Mouse (Mus musculus) neural tube, embryonic 12.5 days (tissue): ENCODE data around the gene S1pr2. TPM values are rescaled to one million over a fixed set of nuclear protein-coding genes. Genes with fewer than 3 reads are reported as not detected.
"Not testable (repeated sequence)": the region's sequence is repeated elsewhere in the genome, so short reads cannot be mapped to it uniquely, and the experiment has no call there.

Experiments used
- ATAC-seq: fragments of 200-750 bp; cut with Nextera tagmentation; 2 replicates; pipeline ENCODE4 v1.8.0; 2017; ENCODE audit warnings: low read depth, mild to moderate bottlenecking, moderate TSS enrichment, moderate library complexity; ENCODE audit not compliant: low FRiP score
- H3K27ac ChIP-seq: fragments of 300-500 bp; sonication (generic); 2 replicates; pipeline ENCODE4 v1.5.1; 2016
- H3K27me3 ChIP-seq: fragments of 300-500 bp; sonication (generic); replicated peaks from 2 replicates; pipeline ENCODE4 v1.6.1; 2016; ENCODE audit warnings: mild to moderate bottlenecking
- H3K36me3 ChIP-seq: fragments of 300-500 bp; sonication (generic); 2 replicates; pipeline ENCODE4 v1.6.1; 2016; ENCODE audit warnings: mild to moderate bottlenecking
- H3K4me1 ChIP-seq: fragments of 300-500 bp; sonication (generic); 2 replicates; pipeline ENCODE4 v1.6.1; 2016
- H3K4me2 ChIP-seq: fragments of 300-500 bp; sonication (generic); replicated peaks from 2 replicates; pipeline ENCODE4 v1.6.1; 2016; ENCODE audit warnings: mild to moderate bottlenecking
- H3K4me3 ChIP-seq: fragments of 300-500 bp; sonication (generic); 2 replicates; pipeline ENCODE4 v1.5.1; 2016
- H3K9ac ChIP-seq: fragments of 300-500 bp; sonication (generic); 2 replicates; pipeline ENCODE4 v1.6.1; 2016; ENCODE audit warnings: mild to moderate bottlenecking
- H3K9me3 ChIP-seq: fragments of 300-500 bp; sonication (generic); 2 replicates; pipeline ENCODE4 v1.6.1; 2016; ENCODE audit warnings: mild to moderate bottlenecking
- WGBS: fragments of 180-500 bp; shearing (Covaris S2); methylation state at CpG from one replicate; pipeline ENCODE4 v1.1.7; 2016; 5-methylcytosine and 5-hydroxymethylcytosine counted together
- polyA plus RNA-seq: library from polyadenylated mRNA; unstranded; fragments of >200 nt; fragmentation: Nextera tagmentation; extraction: Ambion mirVana; gene quantifications from 2 replicates; pipeline ENCODE4 v1.2.1, GENCODE M21; 2016

The S1pr2 gene
- polyA plus RNA-seq, 1 experiment from 2014 or later = 17.7 TPM

- Histone ChIP-seq H3K4me1 (peaks cover 14% of the 10 kb centered on the region; the same call in 1 of the 2 replicates), H3K4me3 (no peak overlapping the region), H3K4me2 (no peak overlapping the region), H3K9me3 (no peaks in the 10 kb centered on the region), H3K27ac (no peak overlapping the region), H3K36me3 (peaks cover 26% of the 10 kb centered on the region), H3K27me3 (peaks cover 43% of the 10 kb centered on the region), H3K9ac (no peak overlapping the region)
- ATAC-seq = no peak
- 66% methylated on average over 5 of the region's 5 CpGs for WGBS
These were observed 35.3 kb upstream of the S1pr2 start for GRCm38 (mm10) chr9:21011846-21012312.

DNA sequence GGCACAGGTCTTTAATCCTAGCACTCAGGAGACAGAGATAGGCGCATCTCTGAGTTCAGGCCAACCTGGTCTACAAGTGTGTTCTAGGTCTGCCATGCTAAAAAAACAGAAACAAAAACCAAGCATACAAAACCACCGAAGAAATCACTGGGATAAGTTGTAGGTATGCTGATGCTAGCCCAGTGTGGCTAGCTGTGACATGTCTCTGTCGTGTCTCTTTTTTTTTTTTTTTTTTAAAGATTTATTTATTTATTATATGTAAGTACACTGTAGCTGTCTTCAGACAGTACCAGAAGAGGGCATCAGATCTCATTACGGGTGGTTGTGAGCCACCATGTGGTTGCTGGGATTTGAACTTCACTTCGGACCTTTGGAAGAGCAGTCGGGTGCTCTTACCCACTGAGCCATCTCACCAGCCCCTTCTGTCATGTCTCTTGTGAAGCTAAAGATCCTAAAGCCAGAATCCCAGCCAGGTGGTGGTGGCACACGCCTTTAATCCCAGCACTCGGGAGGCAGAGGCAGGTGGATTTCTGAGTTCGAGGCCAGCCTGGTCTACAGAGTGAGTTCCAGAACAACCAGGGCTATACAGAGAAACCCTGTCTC, 34.5 kb upstream of the S1pr2 start:
- 0 out of 2 replicates have a peak, but pooled peaks cover 14% of the 10 kb centered on the region for H3K4me1 ChIP-seq
- H3K9me3 ChIP-seq, H3K27ac ChIP-seq, ATAC-seq, H3K9ac ChIP-seq, H3K4me2 ChIP-seq, H3K4me3 ChIP-seq: not testable (repeated sequence)
- H3K27me3 ChIP-seq = peaks cover 34% of the 10 kb centered on the region
- 77% methylated on average over 9 of the region's 9 CpGs for WGBS
- H3K36me3 ChIP-seq = peaks cover 33% of the 10 kb centered on the region

DNA sequence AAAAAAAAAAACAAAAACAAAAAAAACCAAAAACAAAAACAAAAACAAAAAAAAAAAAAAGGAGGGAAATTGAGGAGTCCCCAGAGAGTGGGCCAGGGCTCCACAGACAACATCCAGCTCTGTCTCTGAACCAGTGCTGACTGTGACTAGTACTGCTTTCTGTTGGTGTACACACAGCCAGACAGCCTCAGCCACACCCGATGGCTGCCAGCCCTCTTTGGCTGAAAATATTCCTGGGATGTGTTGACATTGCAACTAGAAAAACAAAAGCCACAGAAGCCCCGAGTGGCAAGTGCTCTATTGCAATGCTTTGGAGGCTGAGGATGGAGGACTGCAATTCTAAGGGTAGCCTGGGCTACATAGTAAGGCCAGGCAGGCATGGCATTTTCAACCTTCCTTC, 33.8 kb upstream of the S1pr2 start:
- WGBS = 65% methylated on average over 2 of the region's 2 CpGs

GRCm38 (mm10) chr9:21008007-21008406, 31.4 kb upstream of the S1pr2 start:
- Histone ChIP-seq H3K9ac (no peak overlapping the region), H3K9me3 (no peaks in the 10 kb centered on the region), H3K4me3 (no peak overlapping the region), H3K27me3 (0 out of 2 replicates have a peak, but pooled peaks cover 9% of the 10 kb centered on the region), H3K4me1 (peaks cover 6% of the 10 kb centered on the region; the same call in 1 of the 2 replicates), H3K27ac (no peak overlapping the region), H3K36me3 (peaks cover 46% of the 10 kb centered on the region), H3K4me2 (no peak overlapping the region)
- ATAC-seq = no peak
- WGBS = 86% methylated on average over 7 of the region's 7 CpGs

More for the DNA sequence above, 33.8 kb upstream of the S1pr2 start:
- no peak overlapping the region for H3K27ac ChIP-seq
- H3K4me1 ChIP-seq = 0 out of 2 replicates have a peak, but pooled peaks cover 7% of the 10 kb centered on the region
- H3K4me2 ChIP-seq = no peak overlapping the region
- no peak for ATAC-seq
- no peak overlapping the region for H3K9ac ChIP-seq
- H3K27me3 ChIP-seq = peaks cover 28% of the 10 kb centered on the region
- no peaks in the 10 kb centered on the region for H3K9me3 ChIP-seq
- H3K4me3 ChIP-seq = no peak overlapping the region
- H3K36me3 ChIP-seq = peaks cover 40% of the 10 kb centered on the region

GRCm38 (mm10) chr9:21007313-21007952, 30.9 kb upstream of the S1pr2 start:
- H3K9me3 ChIP-seq = no peaks in the 10 kb centered on the region
- H3K27ac ChIP-seq = no peak overlapping the region
- no peak overlapping the region for H3K9ac ChIP-seq
- H3K27me3 ChIP-seq = 0 out of 2 replicates have a peak, but pooled peaks cover 4% of the 10 kb centered on the region
- no peak overlapping the region for H3K4me2 ChIP-seq
- 92% methylated on average over 10 of the region's 10 CpGs for WGBS
- H3K4me3 ChIP-seq = no peak overlapping the region
- peaks cover 46% of the 10 kb centered on the region for H3K36me3 ChIP-seq
- ATAC-seq = no peak
- peaks cover 6% of the 10 kb centered on the region; the same call in 1 of the 2 replicates for H3K4me1 ChIP-seq

DNA sequence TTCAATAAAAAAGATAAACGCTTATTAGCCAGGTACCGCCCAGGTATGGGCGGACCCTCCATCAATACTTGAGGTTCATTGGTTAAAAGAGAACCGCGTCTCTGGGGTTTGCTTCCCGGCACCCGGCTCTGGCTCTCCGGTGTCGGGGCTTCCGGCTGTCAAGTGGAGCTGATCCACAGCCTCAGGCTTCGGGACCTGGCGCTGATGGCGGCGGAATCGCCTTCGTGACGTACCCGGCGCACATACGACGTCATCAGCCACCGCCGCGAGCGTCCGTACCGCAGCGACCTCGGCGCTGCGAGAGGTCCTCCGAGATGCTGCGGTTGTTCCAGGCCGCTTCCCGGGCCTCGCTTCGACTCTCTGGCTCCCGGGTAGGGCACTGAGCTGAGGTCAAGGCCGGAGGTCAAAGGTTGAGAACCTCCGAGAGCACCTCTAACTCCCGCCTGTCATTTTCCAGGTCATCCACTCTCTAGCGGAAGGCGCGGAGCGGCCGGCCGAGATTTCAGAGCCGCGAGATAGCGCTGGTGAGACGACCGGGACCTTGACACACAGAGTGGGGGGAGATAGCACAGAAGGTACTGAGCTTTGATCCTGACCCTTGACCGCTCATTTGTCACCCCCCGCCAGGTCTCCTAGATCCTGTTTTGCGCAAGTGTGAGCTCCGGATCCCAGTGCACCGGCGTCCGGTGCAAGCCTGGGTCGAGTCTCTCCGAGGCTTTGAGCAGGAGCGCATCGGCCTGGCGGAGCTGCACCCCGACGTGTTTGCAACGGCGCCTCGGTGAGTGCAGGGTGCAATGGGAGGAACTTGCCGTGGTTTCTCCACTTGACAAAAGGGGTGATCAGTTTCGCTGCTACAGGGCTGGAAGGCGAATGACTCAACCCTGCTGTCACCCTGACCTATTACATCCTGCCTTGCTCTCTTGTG, 26.3 kb upstream of the S1pr2 start, which contains the start of gene Mrpl4:
Gene Mrpl4, plus strand, starts transcription at position 112 of the 925 bp plus-strand sequence.
- under 1% methylated on average over 72 of the region's 72 CpGs for WGBS
- peak within 1 kb of the TSS; percentile 77 for H3K9ac ChIP-seq
- 0 out of 2 replicates have a peak within 1 kb of the TSS, but pooled peaks have one; percentile 37 for H3K27ac ChIP-seq
- peaks cover 29% of the 10 kb centered on the region for H3K36me3 ChIP-seq
- ATAC-seq = peak; percentile 90
- H3K27me3 ChIP-seq = no peaks in the 10 kb centered on the region
- H3K4me2 ChIP-seq = peak within 1 kb of the TSS; percentile 90
- peak within 1 kb of the TSS; percentile 76 for H3K4me3 ChIP-seq
- H3K4me1 ChIP-seq = peaks cover 6% of the 10 kb centered on the region; the same call in 1 of the 2 replicates
- no peaks in the 10 kb centered on the region for H3K9me3 ChIP-seq

- peak; percentile 60; the same call in 1 of the 2 replicates for ATAC-seq
- 12% methylated on average over 7 of the region's 7 CpGs for WGBS
These were observed 25.7 kb upstream of the S1pr2 start for GRCm38 (mm10) chr9:21002270-21002626.

DNA sequence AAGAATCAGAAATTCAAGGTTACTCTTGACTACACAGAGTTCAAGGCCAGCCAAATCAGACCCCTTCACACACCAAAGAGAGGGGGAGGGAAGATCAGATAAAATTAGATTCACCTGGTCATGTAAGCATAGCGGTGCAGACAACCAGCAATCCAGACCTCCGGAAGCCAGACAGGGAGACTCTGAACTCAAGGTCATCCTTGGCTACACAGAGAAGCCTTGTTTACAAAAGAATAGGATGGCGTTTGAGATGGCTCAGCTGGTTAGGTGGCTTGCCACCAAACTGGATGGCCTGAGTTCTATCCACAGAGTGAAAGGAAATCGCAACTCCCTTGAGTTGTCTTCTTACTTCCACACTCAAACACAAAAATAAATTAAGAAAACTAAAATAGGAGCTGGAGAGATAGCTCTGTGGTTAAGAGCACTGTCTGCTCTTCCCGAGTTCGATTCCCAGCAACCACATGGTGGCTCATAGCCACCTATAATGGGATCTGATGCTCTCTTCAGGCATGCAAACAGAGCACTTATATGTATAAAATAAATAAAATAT, 25.1 kb upstream of the S1pr2 start:
- Histone ChIP-seq H3K4me2 (peak overlapping the region; percentile 90; the same call in 1 of the 2 replicates), H3K36me3 (peaks cover 18% of the 10 kb centered on the region), H3K4me3 (no peak overlapping the region), H3K27ac (no peak overlapping the region), H3K9me3 (no peaks in the 10 kb centered on the region), H3K4me1 (peaks cover 6% of the 10 kb centered on the region; the same call in 1 of the 2 replicates), H3K27me3 (no peaks in the 10 kb centered on the region), H3K9ac (no peak overlapping the region)
- no peak for ATAC-seq
- 73% methylated on average over 6 of the region's 6 CpGs for WGBS

More at GRCm38 (mm10) chr9:21002270-21002626, 25.7 kb upstream of the S1pr2 start:
- H3K27ac ChIP-seq = 0 out of 2 replicates have a peak overlapping the region, but pooled peaks have one; percentile 20
- H3K4me1 ChIP-seq = peaks cover 6% of the 10 kb centered on the region; the same call in 1 of the 2 replicates
- no peaks in the 10 kb centered on the region for H3K27me3 ChIP-seq
- H3K4me3 ChIP-seq = peak overlapping the region; percentile 76
- H3K4me2 ChIP-seq = peak overlapping the region; percentile 90
- peaks cover 23% of the 10 kb centered on the region for H3K36me3 ChIP-seq
- H3K9me3 ChIP-seq = no peaks in the 10 kb centered on the region
- H3K9ac ChIP-seq = peak overlapping the region; percentile 77

DNA sequence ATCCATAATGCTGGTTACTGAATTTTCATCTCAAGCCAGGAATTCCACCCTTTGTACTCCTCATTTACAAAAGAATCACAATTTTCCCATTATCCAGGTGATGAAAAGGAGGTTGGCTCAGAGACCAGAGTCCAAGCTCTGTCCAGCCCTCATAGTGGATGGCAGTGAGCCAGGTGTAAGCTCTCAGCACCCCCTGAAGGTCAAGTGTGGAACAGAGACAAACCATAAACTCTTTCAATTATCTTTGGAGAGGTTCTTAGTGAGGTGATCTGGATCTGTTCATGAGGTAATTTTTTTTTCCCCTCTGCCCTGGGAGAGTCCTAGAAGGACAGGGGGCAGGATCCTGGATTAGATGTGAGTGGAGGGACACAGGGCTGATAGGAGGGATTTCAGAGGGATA, 24.2 kb upstream of the S1pr2 start:
- Histone ChIP-seq H3K9ac (no peak overlapping the region), H3K4me1 (peaks cover 6% of the 10 kb centered on the region; the same call in 1 of the 2 replicates), H3K4me3 (no peak overlapping the region), H3K27ac (no peak overlapping the region), H3K4me2 (no peak overlapping the region), H3K9me3 (no peaks in the 10 kb centered on the region), H3K27me3 (no peaks in the 10 kb centered on the region), H3K36me3 (peaks cover 10% of the 10 kb centered on the region)
- ATAC-seq = no peak

DNA sequence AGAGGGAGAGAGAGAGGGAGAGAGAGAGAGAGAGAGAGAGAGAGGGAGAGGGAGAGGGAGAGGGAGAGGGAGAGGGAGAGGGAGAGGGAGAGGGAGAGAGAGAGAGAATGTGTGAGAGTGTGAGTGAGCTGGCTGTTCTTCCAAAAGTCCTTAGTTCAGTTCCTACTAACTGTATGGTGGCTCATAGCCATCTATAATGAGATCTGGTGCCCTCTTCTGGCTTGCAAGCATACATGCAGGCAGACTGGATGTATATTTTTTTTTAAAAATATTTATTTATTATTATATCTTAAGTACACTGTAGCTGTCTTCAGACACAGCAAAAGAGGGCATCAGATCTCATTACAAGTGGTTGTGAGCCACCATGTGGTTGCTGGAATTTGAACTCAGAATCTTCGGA, 21.8 kb upstream of the S1pr2 start:
- 81% methylated on average over 1 of the region's 1 CpGs for WGBS
- H3K9me3 ChIP-seq, H3K4me1 ChIP-seq, H3K27ac ChIP-seq, H3K27me3 ChIP-seq, H3K4me2 ChIP-seq, ATAC-seq, H3K9ac ChIP-seq, H3K36me3 ChIP-seq, H3K4me3 ChIP-seq: not testable (repeated sequence)

- H3K4me3 ChIP-seq = no peak overlapping the region
- H3K4me2 ChIP-seq = no peak overlapping the region
- no peak for ATAC-seq
- H3K27ac ChIP-seq = no peak overlapping the region
- no peak overlapping the region for H3K9ac ChIP-seq
- no peaks in the 10 kb centered on the region for H3K4me1 ChIP-seq
- no peaks in the 10 kb centered on the region for H3K27me3 ChIP-seq
- H3K36me3 ChIP-seq = no peaks in the 10 kb centered on the region
- WGBS = 90% methylated on average over 8 of the region's 8 CpGs
- no peaks in the 10 kb centered on the region for H3K9me3 ChIP-seq
These were observed 20.5 kb upstream of the S1pr2 start for GRCm38 (mm10) chr9:20997065-20997464.
